Mouse (Mus musculus) liver, adult 2 months (tissue): ENCODE results near the gene Gm49450. TPM values are rescaled to one million over a fixed set of nuclear protein-coding genes. Genes with fewer than 3 reads are reported as not detected.

Experiments
- DNase-seq: peaks from one replicate; pipeline ENCODE4 v3.0.0-alpha.2; 2011; ENCODE audit warnings: low read depth, low spot score; ENCODE audit errors: extremely low read depth
- H3K27ac ChIP-seq: fragments of 200-500 bp; replicated peaks from 2 replicates; pipeline ENCODE4 v1.5.1; 2012; ENCODE audit warnings: low read depth, mild to moderate bottlenecking, control low read depth, inconsistent platforms, low read length; ENCODE audit not compliant: insufficient read depth
- H3K27me3 ChIP-seq: fragments of 200-500 bp; 2 replicates; pipeline ENCODE4 v1.6.1; 2012; ENCODE audit warnings: mild to moderate bottlenecking, moderate library complexity, low read length, inconsistent platforms; ENCODE audit not compliant: control insufficient read depth, insufficient read depth
- H3K36me3 ChIP-seq: fragments of 200-500 bp; 2 replicates; pipeline ENCODE4 v1.6.1; 2012; ENCODE audit warnings: low read length, inconsistent platforms; ENCODE audit not compliant: control insufficient read depth, insufficient read depth
- H3K4me1 ChIP-seq: fragments of 200-500 bp; 2 replicates; pipeline ENCODE4 v1.6.1; 2011; ENCODE audit warnings: low read length; ENCODE audit not compliant: control insufficient read depth, insufficient read depth
- H3K4me3 ChIP-seq: fragments of 200-500 bp; 2 replicates; pipeline ENCODE4 v1.5.1; 2011; ENCODE audit warnings: low read depth, mild to moderate bottlenecking, control low read depth, low read length, moderate library complexity; ENCODE audit not compliant: insufficient read depth
- H3K79me2 ChIP-seq: fragments of 200-500 bp; 2 replicates; pipeline ENCODE4 v1.6.1; 2012; ENCODE audit warnings: inconsistent platforms, mild to moderate bottlenecking, low read length, moderate library complexity; ENCODE audit not compliant: control insufficient read depth, insufficient read depth
- H3K9ac ChIP-seq: fragments of 200-500 bp; 2 replicates; pipeline ENCODE4 v1.6.1; 2012; ENCODE audit warnings: low read depth, mild to moderate bottlenecking, control low read depth, inconsistent platforms, low read length
- CTCF ChIP-seq: fragments of 200-500 bp; IDR thresholded peaks from 2 replicates; pipeline ENCODE4 v1.5.1; 2011; ENCODE audit warnings: low read depth, low read length, control low read depth
- POLR2A ChIP-seq: fragments of 200-500 bp; IDR thresholded peaks from 2 replicates; pipeline ENCODE4 v1.6.1; 2011; ENCODE audit warnings: low read length, control low read depth; ENCODE audit not compliant: insufficient read depth; ENCODE audit errors: extremely low read depth
- WGBS: fragments of 180-500 bp; shearing (Covaris S2); methylation state at CpG from one replicate; pipeline ENCODE4 v1.1.7; 2018; 5-methylcytosine and 5-hydroxymethylcytosine counted together
- polyA plus RNA-seq: library from polyadenylated mRNA; depleted of rRNA; stranded (reverse); fragments of >200 nt; gene quantifications from 2 replicates; pipeline ENCODE4 v1.2.3, GENCODE M21; 2012; rRNA removed
- total RNA-seq: library from RNA; depleted of rRNA; stranded (reverse); fragments of >200 nt; gene quantifications from 2 replicates; pipeline ENCODE4 v1.2.3, GENCODE M21; 2014; rRNA removed

Gene Gm49450
- total and polyA plus RNA-seq, 2 experiments = 2.9 TPM; not detected in 1

- Histone ChIP-seq H3K36me3 (no peaks in the 10 kb centered on the region), H3K9ac (no peak overlapping the region), H3K79me2 (no peaks in the 10 kb centered on the region), H3K27ac (no peak overlapping the region), H3K4me3 (no peak overlapping the region), H3K27me3 (peaks cover 17% of the 10 kb centered on the region), H3K4me1 (0 out of 2 replicates have a peak, but pooled peaks cover 1% of the 10 kb centered on the region)
- peak; percentile 77 for DNase-seq
- WGBS = 26% methylated on average over 6 of the region's 6 CpGs
- TF ChIP-seq POLR2A = no peak
- TF ChIP-seq CTCF = peak; percentile 61; the same call in 1 of the 2 replicates
These were observed 61.3 kb downstream of the Gm49450 start for GRCm38 (mm10) chr15:98891907-98892606.

- WGBS = 41% methylated on average over 19 of the region's 19 CpGs
- Histone ChIP-seq H3K4me3 (no peak overlapping the region), H3K79me2 (no peaks in the 10 kb centered on the region), H3K27me3 (peaks cover 16% of the 10 kb centered on the region), H3K36me3 (no peaks in the 10 kb centered on the region), H3K4me1 (0 out of 2 replicates have a peak, but pooled peaks cover 1% of the 10 kb centered on the region), H3K27ac (no peak overlapping the region), H3K9ac (no peak overlapping the region)
- no peak for DNase-seq
- no peak for TF ChIP-seq CTCF
- no peak for TF ChIP-seq POLR2A
These were observed 62.1 kb downstream of the Gm49450 start for GRCm38 (mm10) chr15:98891198-98891742.

- no peak for TF ChIP-seq POLR2A
- no peak for TF ChIP-seq CTCF
- H3K27me3 ChIP-seq = no peaks in the 10 kb centered on the region
- H3K9ac ChIP-seq = no peak overlapping the region
- H3K4me1 ChIP-seq = no peaks in the 10 kb centered on the region
- no peak overlapping the region for H3K27ac ChIP-seq
- H3K4me3 ChIP-seq = no peak overlapping the region
- no peaks in the 10 kb centered on the region for H3K79me2 ChIP-seq
- H3K36me3 ChIP-seq = no peaks in the 10 kb centered on the region
- DNase-seq = no peak
- 89% methylated on average over 7 of the region's 7 CpGs for WGBS
These were observed 65.8 kb downstream of the Gm49450 start for GRCm38 (mm10) chr15:98887526-98887925.

GRCm38 (mm10) chr15:98886667-98887387, 66.5 kb downstream of the Gm49450 start:
- H3K27me3 ChIP-seq = no peaks in the 10 kb centered on the region
- no peak overlapping the region for H3K4me3 ChIP-seq
- no peak for TF ChIP-seq CTCF
- TF ChIP-seq POLR2A = no peak
- H3K9ac ChIP-seq = no peak overlapping the region
- H3K36me3 ChIP-seq = no peaks in the 10 kb centered on the region
- no peak for DNase-seq
- H3K4me1 ChIP-seq = no peaks in the 10 kb centered on the region
- H3K79me2 ChIP-seq = no peaks in the 10 kb centered on the region
- no peak overlapping the region for H3K27ac ChIP-seq
- 82% methylated on average over 8 of the region's 8 CpGs for WGBS

GRCm38 (mm10) chr15:98884106-98884505, 69.2 kb downstream of the Gm49450 start:
- H3K9ac ChIP-seq = no peak overlapping the region
- no peaks in the 10 kb centered on the region for H3K27me3 ChIP-seq
- 92% methylated on average over 1 of the region's 1 CpGs for WGBS

GRCm38 (mm10) chr15:98883661-98884060, 69.7 kb downstream of the Gm49450 start:
- Histone ChIP-seq H3K27me3 (no peaks in the 10 kb centered on the region), H3K27ac (no peak overlapping the region), H3K36me3 (no peaks in the 10 kb centered on the region), H3K79me2 (no peaks in the 10 kb centered on the region), H3K4me3 (no peak overlapping the region), H3K4me1 (no peaks in the 10 kb centered on the region), H3K9ac (no peak overlapping the region)
- TF ChIP-seq CTCF (no peak), POLR2A (no peak)
- DNase-seq = no peak

More at GRCm38 (mm10) chr15:98884106-98884505, 69.2 kb downstream of the Gm49450 start:
- H3K79me2 ChIP-seq = no peaks in the 10 kb centered on the region
- no peaks in the 10 kb centered on the region for H3K4me1 ChIP-seq
- DNase-seq = no peak
- no peak overlapping the region for H3K27ac ChIP-seq
- TF ChIP-seq CTCF (no peak), POLR2A (no peak)
- no peaks in the 10 kb centered on the region for H3K36me3 ChIP-seq
- H3K4me3 ChIP-seq = no peak overlapping the region

Other genes starting within 250 kb of the Gm49450 start
- gene Ccdc65, start 245.3 kb downstream of the Gm49450 start, total RNA-seq = not detected in 2 replicates
- gene Ccdc65, start 245.3 kb downstream of the Gm49450 start, polyA plus RNA-seq = not detected in 2 replicates
- 22.4 and 26.6 TPM in 2 replicates for gene Fkbp11, start 225.4 kb downstream of the Gm49450 start, total RNA-seq
- gene Fkbp11, start 225.4 kb downstream of the Gm49450 start, polyA plus RNA-seq = 12.2 and 22.4 TPM in 2 replicates
- gene Arf3, start 190.3 kb downstream of the Gm49450 start, total RNA-seq = 10.5 and 14.0 TPM in 2 replicates
- 41.3 and 43.0 TPM in 2 replicates for gene Arf3, start 190.3 kb downstream of the Gm49450 start, polyA plus RNA-seq
- 0.47 TPM in 1 of 2 replicates, not detected in the other for gene Wnt10b, start 175.4 kb downstream of the Gm49450 start, total RNA-seq
- gene Wnt10b, start 175.4 kb downstream of the Gm49450 start, polyA plus RNA-seq = not detected in 2 replicates
- gene Wnt1, start 163.7 kb downstream of the Gm49450 start, total RNA-seq = not detected in 2 replicates
- not detected in 2 replicates for gene Wnt1, start 163.7 kb downstream of the Gm49450 start, polyA plus RNA-seq
- 0.13 TPM in 1 of 2 replicates, not detected in the other for gene Ddn, start 144.1 kb downstream of the Gm49450 start, total RNA-seq
- not detected in 2 replicates for gene Ddn, start 144.1 kb downstream of the Gm49450 start, polyA plus RNA-seq
- 40.1 and 41.4 TPM in 2 replicates for gene Prkag1, start 122.0 kb downstream of the Gm49450 start, total RNA-seq
- 35.6 and 37.7 TPM in 2 replicates for gene Prkag1, start 122.0 kb downstream of the Gm49450 start, polyA plus RNA-seq
- 6.6 and 10.1 TPM in 2 replicates for gene Kmt2d, start 82.3 kb downstream of the Gm49450 start, total RNA-seq
- gene Kmt2d, start 82.3 kb downstream of the Gm49450 start, polyA plus RNA-seq = 7.1 and 10.3 TPM in 2 replicates
- 0.94 and 1.8 TPM in 2 replicates for gene Rhebl1, start 59.0 kb downstream of the Gm49450 start, total RNA-seq
- 0.35 and 0.37 TPM in 2 replicates for gene Rhebl1, start 59.0 kb downstream of the Gm49450 start, polyA plus RNA-seq
- gene Dhh, start 55.0 kb downstream of the Gm49450 start, total RNA-seq = under 0.01 and 0.13 TPM in 2 replicates
- gene Dhh, start 55.0 kb downstream of the Gm49450 start, polyA plus RNA-seq = 0.18 and 0.45 TPM in 2 replicates
- gene Lmbr1l, start 35.3 kb downstream of the Gm49450 start, total RNA-seq = 24.3 and 28.8 TPM in 2 replicates
- 21.3 and 32.4 TPM in 2 replicates for gene Lmbr1l, start 35.3 kb downstream of the Gm49450 start, polyA plus RNA-seq
- 49.9 and 99.4 TPM in 2 replicates for gene Tuba1b, start 19.0 kb downstream of the Gm49450 start, total RNA-seq
- gene Tuba1b, start 19.0 kb downstream of the Gm49450 start, polyA plus RNA-seq = 151 and 183 TPM in 2 replicates
- 8.4 and 12.9 TPM in 2 replicates for gene Tuba1a, start 152 bp upstream of the Gm49450 start, total RNA-seq
- 10.7 and 13.7 TPM in 2 replicates for gene Tuba1a, start 152 bp upstream of the Gm49450 start, polyA plus RNA-seq
- gene Tuba1c, start 76.3 kb upstream of the Gm49450 start, total RNA-seq = 60.9 and 85.4 TPM in 2 replicates
- gene Tuba1c, start 76.3 kb upstream of the Gm49450 start, polyA plus RNA-seq = 281 and 339 TPM in 2 replicates
- 0.07 and 0.09 TPM in 2 replicates for gene Prph, start 101.6 kb upstream of the Gm49450 start, total RNA-seq
- 0.09 and 0.39 TPM in 2 replicates for gene Prph, start 101.6 kb upstream of the Gm49450 start, polyA plus RNA-seq
- 0.34 TPM in 1 of 2 replicates, not detected in the other for gene Troap, start 121.0 kb upstream of the Gm49450 start, total RNA-seq
- not detected in 2 replicates for gene Troap, start 121.0 kb upstream of the Gm49450 start, polyA plus RNA-seq
- gene C1ql4, start 134.3 kb upstream of the Gm49450 start, total RNA-seq = not detected in 2 replicates
- gene C1ql4, start 134.3 kb upstream of the Gm49450 start, polyA plus RNA-seq = 0.10 and 0.11 TPM in 2 replicates
- 146 and 151 TPM in 2 replicates for gene Dnajc22, start 139.6 kb upstream of the Gm49450 start, total RNA-seq
- gene Dnajc22, start 139.6 kb upstream of the Gm49450 start, polyA plus RNA-seq = 119 and 120 TPM in 2 replicates
- 2.7 and 3.2 TPM in 2 replicates for gene Spats2, start 172.4 kb upstream of the Gm49450 start, total RNA-seq
- 2.5 and 2.9 TPM in 2 replicates for gene Spats2, start 172.4 kb upstream of the Gm49450 start, polyA plus RNA-seq